Mouse (Mus musculus) right cerebral cortex, postnatal 25 days (tissue): ENCODE measurements around the gene Gm49325.

Source experiments
- DNase-seq: peaks from one replicate; pipeline ENCODE4 v3.0.0; 2022

Gm49325 gene

DNA sequence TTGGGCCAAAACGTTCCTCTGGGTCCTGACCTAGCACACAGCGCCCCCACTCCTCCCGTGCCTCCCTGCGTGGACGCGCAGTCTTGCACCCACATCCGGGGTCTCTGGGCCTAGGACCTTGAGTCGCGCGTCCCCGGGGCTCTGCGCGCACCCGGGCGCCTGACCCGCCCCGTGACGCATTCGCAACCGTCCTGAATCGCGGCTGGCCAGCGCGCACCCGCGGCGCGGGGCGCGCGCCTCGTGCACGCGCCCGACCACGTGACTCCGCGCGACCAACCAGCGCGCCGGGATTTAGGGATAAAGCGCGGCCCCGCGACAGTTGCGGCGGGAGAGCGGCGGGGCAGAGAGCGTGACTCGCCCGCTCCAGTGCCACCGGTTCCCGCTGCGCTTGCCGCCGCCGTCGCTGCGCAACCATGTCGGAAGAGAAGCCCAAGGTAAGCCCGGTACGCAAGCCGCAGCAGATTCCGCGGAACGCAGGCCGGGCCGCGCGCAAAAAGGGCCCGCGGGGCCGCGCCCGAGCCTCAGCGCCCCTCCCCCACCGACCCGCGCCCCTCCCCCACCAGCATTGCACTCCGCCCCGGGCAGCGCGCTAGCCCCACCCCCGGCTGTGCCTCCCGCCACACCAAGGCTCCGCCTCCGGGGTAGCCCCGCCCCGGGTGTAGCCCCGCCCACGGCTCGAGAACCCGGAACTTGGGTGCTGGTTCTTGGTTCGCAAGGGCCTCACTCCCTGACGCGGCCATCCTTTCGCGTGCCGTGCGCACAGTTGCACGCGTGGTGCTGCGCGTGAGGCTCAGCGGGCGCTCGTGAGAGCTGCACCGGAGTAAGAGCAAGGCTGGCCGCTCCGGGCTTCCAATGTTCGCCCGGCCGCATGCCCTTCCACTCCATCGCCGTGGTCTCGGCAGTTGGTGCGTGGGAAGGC, at the start of gene Gm49325, which contains the start of gene Sumo3:
Gene Gm49325 (plus strand): TSS at position 290 of the 919 bp plus-strand sequence.
Gene Sumo3 (plus strand): TSS at position 190 of the 919 bp plus-strand sequence.
- peak; percentile 92 for DNase-seq

DNA sequence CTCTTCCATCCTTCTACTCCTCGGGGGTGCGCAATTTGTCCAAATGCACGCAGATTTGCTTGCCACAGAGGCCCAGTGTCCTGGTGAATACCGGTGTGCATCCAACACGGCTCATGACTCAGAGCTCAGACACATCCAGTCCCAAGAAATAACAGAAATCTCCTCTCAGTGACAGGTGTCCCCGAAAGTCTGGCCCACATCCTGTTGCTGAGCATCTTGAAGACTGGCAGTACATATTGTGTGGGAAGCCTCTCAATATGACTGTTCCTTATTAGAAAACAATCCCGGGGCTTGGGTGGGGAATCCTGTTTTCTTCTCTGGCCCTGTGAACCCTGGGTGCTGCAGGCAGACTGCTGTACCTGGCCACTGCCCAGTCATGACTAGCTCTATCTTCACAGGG, 49.4 kb upstream of the Gm49325 start:
- DNase-seq = no peak

- DNase-seq = no peak
These were observed 48.4 kb upstream of the Gm49325 start for GRCm38 (mm10) chr10:77557641-77558040.

- DNase-seq = no peak
These were observed 45.9 kb upstream of the Gm49325 start for GRCm38 (mm10) chr10:77560090-77560489.

DNA sequence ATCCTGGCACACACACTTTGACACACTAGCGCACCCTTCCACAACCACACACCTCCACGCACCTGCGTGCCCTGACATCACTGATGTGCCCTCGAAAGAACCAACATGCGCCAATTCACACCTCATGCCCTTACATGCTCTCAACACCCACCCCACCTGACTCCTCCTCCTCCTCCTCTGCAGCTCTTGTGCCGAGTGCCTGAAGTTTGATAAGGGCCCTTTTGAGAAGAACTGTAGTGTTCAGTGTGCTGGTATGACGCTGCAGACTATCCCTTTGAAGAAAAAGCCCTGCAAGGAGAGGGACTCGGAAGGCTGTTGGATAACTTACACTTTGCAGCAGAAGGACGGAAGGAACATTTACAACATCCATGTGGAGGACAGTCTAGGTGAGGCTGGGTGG, 45.2 kb upstream of the Gm49325 start:
- DNase-seq = no peak

GRCm38 (mm10) chr10:77561508-77561907, 44.5 kb upstream of the Gm49325 start:
- no peak for DNase-seq

- no peak for DNase-seq
These were observed 41.0 kb upstream of the Gm49325 start for GRCm38 (mm10) chr10:77565005-77565404.

DNA sequence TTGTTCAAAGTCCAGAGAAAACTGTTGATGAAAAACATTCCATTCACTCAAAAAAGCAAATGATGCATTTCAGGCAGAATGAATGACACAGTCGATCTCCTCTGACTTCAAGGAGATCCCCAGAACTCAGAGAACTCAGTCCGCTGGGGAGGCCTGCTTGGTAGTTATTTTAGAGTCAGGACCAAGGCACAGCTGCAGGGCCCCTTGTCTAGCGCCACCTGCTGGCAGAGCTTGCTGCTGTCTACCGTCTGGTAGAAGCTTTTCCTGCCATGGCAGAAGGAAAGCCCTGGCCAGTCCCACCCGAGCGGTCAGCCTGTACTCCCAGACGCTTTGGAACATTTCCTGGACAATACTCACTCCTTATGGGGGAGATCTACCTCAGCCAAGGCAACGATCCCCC, 39.3 kb upstream of the Gm49325 start:
- DNase-seq = peak; percentile 58

- DNase-seq = no peak
These were observed 36.5 kb upstream of the Gm49325 start for GRCm38 (mm10) chr10:77569481-77569880.

DNA sequence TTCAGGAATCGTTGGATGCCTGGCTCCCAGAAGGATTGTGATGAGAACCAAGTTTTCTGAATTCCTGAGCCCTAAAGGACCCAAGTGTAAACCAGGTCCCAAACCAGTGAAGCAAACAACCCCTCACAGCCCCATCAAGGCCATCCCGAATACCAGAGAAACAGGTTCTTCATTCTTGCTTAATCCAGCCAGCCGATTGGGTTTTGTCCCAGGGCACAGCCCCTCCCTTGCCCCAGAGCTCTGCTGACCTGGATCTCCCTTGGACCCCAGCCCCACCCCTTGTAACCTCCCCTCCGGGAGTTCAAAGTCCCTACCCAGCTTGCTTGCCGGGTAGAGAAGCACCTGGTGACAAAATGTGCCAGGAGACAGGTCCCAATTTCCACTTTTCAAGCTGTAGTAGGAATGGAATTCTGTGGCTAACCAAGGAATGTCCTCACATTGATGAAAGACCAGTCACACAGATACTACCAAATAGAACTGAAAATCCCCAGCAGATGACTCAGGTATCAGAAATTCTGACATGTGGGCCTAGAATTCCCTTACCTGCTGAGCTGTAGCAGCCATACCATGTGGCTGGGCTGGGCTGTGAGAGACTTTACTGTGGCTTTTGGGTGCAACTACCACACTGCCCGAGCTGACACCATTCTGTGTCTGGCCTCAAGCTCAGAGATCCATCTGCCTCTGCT, 35.9 kb upstream of the Gm49325 start:
- no peak for DNase-seq

- no peak for DNase-seq
These were observed 33.8 kb upstream of the Gm49325 start for GRCm38 (mm10) chr10:77572225-77572624.

GRCm38 (mm10) chr10:77573162-77573561, 32.8 kb upstream of the Gm49325 start:
- no peak for DNase-seq

DNA sequence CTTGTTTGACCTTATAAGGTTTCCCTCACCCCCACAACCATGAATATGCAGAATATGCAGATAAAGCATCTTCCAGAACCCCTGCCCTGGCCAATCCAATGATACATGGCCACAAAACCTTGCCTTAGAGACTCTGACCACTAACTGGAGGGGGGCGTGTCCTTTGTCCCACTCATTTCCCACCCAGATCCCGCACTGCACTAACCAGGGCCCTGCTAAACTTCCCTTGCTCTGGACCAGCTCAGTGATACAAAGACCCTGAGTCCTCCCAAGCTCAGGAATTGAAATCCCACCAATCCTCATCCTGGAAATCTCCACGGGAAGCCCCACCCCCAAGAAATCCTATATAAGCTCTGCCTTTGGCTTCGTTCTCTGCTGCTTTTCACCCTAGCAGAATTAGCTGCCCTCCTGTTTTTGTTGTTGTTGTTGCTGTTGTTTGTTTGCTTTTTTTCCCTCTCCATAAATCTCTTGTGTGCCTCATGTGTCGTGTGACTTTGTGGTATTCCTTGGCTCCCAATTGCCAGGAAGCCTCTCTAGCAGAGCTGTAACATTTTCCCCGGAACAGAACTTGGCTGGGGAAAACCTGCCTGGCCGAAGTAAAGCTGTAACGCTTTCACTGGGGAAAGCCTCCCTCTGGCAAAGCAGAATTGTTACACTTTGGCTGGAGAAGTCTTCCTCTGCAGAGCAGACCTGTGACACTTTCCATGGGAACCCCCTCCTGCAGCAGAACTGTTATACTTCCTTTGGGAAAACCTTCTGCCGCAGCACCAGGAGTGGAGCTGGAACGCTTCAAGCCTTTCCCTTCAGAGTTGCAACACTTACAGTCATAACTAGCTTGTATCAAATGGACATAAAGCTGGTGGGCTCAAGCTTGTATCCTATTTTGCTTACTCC, 25.7 kb upstream of the Gm49325 start:
- no peak for DNase-seq

GRCm38 (mm10) chr10:77581023-77581407, 25.0 kb upstream of the Gm49325 start:
- no peak for DNase-seq

DNA sequence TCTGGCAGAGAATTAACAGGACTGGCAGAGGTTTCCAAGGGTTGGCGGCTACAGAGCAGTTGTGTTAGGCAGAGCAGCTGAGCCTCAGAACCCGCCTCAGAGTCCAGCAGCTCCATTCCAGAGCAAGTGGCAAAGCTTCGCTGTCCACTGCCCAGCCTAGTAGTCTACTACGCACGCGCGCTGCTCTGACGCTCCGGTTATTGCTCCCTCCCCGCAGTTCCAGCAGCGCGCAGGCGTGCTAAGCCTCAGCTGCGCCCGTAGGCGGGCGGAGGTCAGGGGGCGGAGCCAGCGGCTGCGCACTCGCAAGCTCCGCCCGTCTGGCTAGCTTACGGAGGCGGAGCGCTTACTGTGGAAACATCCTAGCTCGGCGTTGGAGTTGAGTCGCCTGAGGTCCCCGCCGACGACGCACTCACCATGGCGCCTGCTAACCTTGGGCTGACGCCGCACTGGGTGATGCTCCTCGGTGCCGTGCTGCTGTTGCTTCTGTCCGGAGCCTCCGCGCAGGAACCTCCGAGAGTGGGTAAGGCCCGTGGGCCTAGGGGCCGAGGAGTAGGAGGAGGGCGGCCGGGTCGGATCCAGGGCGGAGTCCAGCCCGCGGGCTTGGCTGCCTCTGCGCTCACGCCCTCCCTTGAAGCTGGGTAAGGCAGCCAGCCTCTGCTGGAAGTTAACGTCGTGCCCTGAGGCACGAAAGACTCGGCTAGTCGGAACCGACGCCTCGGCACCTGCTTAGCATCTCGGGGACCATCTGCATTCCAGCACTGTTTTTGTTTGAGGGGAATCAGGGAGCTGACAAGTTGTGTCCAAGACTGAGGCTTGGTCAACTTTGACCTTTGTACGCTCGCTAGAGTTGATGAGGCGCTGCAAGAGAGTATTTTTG, 24.4 kb upstream of the Gm49325 start, which contains the start of gene Pttg1ip:
Gene Pttg1ip (plus strand): TSS at position 313 of the 877 bp plus-strand sequence.
- peak; percentile 95 for DNase-seq

- no peak for DNase-seq
These were observed 23.7 kb upstream of the Gm49325 start for GRCm38 (mm10) chr10:77582285-77582618.

DNA sequence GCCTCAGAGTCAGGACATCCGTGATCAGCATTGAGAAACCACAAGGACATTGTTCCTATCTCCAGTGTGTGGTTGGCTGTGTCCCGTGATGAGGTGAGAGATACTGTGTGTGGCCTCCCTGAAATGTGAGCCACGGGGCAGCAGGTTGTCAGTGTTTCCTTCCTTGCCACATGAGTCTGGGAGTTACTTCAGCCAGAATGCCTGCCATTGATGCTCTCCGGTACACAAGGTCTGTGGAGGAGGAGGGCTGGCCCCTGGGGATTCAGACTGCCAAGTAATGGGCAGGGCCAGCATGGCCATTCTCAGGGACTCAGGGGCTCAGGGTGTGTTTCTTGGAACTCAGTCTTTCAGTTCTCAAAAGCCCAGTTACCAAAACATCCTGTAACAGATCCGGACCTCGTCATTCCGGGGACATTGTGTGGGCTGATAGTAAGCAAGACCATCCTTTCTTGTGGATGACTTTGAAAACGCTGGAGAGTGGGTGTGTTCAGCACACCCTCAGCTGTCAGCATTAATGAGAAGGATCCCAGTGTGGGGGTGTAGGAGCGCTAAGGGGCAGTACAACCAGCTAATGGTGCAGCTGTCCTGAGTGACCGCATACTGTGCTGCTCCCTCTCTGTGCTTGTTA, 22.1 kb upstream of the Gm49325 start:
- no peak for DNase-seq

- no peak for DNase-seq
These were observed 19.4 kb upstream of the Gm49325 start for GRCm38 (mm10) chr10:77586637-77587036.

DNA sequence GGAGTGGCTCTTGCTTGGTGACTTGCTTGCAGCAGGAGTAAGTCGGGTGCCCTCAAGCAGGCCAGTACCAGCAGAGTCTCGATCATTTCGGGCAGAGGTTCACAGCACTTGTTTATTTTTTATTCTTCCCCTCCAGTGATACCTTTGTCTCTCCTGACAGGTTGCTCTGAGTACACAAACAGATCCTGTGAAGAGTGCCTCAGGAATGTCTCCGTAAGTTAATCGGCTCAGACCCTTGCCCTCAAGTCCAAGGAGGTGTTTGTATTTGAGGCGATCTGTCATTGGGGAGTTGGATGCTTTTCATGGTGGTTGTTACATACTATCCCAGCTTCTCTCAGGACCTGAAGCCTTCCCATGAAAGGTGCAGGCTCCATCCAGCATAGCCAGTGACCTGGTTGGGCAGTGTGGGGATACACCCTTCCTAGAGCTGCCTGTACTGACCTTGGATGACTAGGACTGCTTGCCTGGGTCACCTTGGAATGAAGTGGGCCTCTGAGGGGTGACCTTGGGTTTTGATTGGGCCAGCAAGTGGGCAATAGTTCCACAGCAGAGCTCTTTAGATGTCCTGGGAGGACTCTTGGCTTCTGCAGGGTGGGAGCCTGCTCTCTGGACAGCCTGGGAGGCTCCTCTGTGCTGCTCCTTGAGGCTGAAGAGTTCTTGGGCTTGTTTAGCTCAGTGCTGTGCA, 18.8 kb upstream of the Gm49325 start:
- DNase-seq = no peak

GRCm38 (mm10) chr10:77588036-77588435, 18.0 kb upstream of the Gm49325 start:
- no peak for DNase-seq

DNA sequence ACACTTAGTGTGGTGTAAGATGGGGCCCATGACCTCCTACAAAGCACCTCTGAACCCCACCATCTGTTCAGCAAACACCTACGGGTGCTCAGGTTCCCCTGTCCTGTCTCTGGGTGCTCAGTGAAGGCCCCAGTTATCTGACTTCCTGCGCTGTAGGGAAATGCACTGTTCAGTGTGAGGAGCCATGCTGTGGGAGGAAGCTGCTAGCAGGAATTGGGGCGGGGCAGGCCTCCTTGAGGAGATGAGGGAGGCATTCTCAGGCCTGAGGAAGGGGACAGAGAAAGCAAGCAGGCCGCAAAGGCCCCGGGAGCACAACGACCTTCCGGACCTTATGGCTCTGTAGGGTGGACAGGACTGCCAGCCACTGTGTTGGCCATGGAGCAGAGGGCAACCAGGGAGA, 16.9 kb upstream of the Gm49325 start:
- no peak for DNase-seq
